Mouse (Mus musculus): Measurements from ENCODE around the gene Apol7b. TPM values are rescaled to one million over a fixed set of nuclear protein-coding genes. Genes with fewer than 3 reads are reported as not detected.
"Not testable (repeated sequence)": the region's sequence is repeated elsewhere in the genome, so short reads cannot be mapped to it uniquely, and the experiment has no call there.

Apol7b gene
- total RNA-seq (2021): 1 to 10 TPM; 3.7 to 3.9 TPM
- long read RNA-seq, experiment 1, partial matches to known transcripts: 1 of 6 reads
- long read RNA-seq, experiment 1, other reads (novel, unspliced or antisense): 5 of 6 reads
- long read RNA-seq, experiment 2, partial matches to known transcripts: 2 of 3 reads
- long read RNA-seq, experiment 2, other reads (novel, unspliced or antisense): 1 of 3 reads

DNA sequence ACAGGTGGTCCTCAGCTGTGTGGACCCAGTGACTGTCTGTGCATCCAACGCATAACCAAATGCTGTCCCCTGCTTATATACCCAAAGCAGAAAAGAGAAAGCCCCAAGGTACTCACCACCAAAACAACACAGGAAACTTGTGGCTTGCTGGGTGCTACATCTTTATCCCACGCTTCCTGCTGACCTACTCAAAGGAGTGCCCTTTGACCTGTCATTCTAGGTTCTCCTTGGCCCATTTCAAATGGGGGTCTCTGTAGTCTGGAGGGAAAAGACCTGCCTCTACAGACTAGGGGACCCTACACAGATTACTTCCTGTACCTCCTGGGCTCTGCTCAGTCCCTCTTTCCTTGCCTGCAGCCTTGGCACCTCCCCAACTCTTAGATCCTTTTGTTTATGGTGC is at the start of gene Apol7b:
Gene Apol7b (minus strand): TSS at position 101 of the 400 bp plus-strand sequence.
- DNase-seq; intact Hi-C loops (cut with DNase I; ENCODE audit: low total_unique reads): not testable (repeated sequence)

DNA sequence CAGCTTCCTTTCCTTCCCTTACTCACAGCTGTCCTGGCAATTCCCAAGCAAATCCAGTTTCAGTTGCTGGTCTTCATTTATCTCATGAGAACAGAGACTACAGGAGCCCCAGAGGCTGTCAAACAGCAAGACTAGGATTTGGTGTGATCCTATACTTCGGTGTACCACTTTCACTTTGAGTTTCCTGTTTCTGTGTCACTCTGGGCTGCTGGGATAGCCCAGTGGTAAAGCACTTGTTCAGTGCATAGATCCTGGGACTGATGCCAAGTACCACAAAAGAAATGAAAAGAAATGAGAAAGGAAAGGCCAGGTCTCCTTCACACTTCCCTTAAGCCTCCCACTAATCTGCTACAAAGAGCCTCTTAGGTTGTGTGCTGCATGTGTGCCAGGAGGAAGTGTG is 47.4 kb upstream of the Apol7b start:
- DNase-seq; intact Hi-C loops (cut with DNase I; ENCODE audit: low total_unique reads): not testable (repeated sequence)

DNA sequence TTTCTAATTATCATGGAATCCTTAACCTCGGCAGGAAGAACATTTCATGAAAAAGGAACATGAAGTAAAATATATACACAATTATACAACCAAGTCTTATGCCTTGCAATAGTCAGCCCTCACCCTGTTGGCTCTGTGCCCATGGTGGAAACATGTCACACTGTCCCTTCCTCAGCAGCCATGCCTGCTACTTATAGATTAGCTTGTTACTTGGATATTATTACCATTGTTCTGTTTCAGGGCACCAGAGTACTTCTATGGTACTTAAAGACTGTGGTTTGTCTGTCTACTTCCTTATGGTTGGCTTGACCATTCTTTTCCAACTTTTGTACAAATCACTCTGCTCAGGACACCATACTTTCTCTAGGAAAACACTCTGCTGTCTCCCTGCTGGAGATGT is 45.9 kb upstream of the Apol7b start:
- intact Hi-C loops (cut with DNase I; ENCODE audit: low total_unique reads); DNase-seq: not testable (repeated sequence)

DNA sequence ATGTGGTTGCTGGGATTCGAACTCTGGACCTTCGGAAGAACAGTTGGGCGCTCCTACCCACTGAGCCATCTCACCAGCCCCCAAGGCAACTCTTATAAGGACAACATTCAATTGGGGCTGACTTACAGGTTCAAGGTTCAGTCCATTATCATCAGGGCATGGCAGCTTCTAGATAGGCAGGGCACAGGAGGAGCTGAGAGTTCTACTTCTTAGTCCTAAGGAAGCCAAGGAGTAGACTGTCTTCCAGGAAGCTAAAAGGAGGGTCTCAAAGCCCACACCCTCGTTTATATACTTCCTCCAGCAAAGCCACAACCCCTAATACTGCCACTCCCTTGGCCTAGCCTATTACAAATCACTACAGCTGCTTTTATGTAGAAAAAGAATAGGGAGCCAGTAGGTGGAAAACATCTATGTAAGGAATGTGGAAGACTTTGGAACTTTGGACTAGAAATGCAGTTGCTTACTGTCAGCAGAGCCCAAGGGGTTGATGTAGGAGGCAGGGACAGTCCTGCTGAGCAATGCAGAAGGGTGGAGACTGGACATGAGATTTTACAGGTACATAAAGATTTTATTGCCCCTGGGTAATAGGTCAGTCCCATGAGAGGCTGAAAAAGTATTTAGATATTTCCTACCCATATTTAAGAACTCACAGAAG is 35.0 kb upstream of the Apol7b start:
- intact Hi-C loops (cut with DNase I; ENCODE audit: low total_unique reads): no loop called here
- DNase-seq: no peak

DNA sequence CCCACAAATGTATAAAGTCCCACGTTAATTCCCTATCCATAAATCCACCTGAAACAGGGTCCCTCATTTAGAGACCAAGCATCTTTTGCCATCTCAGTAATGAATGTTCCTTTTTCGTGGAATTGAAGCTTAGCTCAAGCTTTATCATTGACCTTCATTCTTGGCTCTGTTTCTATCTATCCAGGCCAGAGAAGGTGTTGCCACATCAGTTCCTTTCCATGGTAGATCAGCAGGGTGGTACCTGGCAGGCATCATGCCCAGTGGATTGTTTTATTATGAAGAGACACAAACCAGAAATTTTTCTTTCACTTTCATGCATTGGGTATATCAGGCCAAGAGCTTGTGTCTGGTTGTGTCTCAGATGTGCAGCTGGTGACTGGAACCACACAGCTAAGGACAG is 29.4 kb upstream of the Apol7b start, which contains the start of gene Apol10a:
Gene Apol10a (plus strand): TSS at position 355 of the 400 bp plus-strand sequence.
- DNase-seq; intact Hi-C loops (cut with DNase I; ENCODE audit: low total_unique reads): not testable (repeated sequence)

DNA sequence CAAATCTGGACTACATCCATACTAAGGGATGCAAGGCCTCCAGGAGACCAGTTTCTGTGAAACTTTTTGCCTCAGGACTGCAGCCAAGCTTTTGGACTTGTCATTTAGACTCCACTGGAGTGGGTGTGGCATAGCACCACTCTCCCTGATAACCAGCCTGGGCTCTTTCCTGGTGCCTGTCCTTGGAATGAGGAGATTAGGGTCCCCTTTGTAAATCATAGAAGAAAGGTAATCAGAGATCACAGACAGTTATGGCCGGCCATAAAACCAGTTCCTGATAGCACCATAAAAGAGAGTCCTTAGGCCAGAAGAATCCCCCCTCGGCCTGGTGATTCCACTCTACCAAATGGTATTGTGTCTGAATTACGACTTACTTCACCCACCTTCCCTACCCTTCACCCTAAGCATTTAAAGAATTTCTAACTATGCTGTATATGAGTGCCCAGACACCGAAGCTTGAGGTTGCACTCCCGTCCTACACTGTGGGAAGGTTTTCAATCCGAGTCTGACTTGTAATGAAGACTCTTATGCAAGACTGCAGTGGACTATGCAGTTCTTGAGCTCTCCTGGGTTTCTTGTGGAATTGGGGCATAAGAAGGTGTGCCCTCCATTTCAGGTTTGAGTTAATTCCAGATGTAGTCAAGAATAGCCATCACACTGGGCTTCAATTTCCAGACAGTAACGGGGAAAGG is 27.6 kb upstream of the Apol7b start:
- intact Hi-C loops (cut with DNase I; ENCODE audit: low total_unique reads); DNase-seq: not testable (repeated sequence)

DNA sequence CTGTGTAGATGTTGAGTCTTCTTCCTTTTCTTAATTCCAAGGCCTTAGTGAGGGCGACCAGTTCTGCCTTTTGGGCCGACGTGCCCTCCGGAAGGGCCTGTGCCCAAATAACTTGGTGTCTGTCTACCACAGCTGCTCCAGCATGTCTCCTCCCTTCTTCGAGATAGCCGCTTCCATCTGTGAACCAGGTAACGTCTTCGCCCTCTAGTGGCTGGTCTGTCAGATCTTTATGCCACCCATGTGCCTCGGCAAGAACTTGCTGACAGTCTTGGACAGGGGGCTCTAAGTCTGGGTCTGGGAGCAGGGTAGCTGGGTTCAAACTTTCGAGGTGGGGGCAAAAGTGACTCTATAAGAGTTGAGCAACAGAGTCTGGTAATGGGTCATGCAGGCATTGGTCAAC is 2.6 kb upstream of the Apol7b start:
- intact Hi-C loops (cut with DNase I; ENCODE audit: low total_unique reads): not testable (repeated sequence)
- DNase-seq: peak; percentile 6

DNA sequence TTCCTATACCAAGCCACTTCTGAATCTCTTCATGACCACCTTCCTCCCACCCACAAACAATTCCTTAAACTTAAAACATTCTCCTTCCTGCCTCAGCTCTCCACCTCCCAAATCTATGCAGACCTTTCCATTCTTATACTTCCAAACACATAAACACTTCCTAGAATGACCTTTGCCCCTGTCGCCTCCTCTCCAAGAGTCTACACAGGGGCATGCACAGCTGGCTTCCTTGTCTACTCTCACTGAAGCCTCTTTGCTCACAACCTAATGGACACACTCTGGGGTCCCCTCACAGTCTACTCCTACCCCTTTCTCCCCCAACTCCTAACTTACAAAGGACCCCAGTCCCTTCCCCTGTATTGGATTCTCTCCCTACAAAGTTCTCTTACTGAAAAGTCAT is 1.6 kb downstream of the Apol7b start:
- intact Hi-C loops (cut with DNase I; ENCODE audit: low total_unique reads); DNase-seq: not testable (repeated sequence)

DNA sequence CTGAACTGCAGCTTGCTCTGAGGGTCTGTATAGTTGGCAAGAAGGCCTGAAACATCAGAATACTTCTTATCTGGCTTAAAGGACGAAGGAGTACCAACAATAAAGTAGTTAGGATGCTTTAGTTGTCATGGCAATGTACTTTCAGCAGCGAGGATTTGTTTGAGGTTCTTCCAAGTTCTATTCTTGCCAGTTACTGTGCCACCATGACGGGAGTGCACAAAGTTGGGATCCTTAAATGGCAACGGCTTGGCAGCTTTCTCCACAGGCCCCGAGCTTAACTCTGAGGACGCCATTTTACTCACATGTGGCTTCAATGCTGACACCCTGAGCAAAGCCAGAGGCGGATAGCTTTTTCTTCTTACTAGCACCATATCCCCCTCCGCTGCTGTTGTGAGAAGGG is 2.5 kb downstream of the Apol7b start:
- intact Hi-C loops (cut with DNase I; ENCODE audit: low total_unique reads); DNase-seq: not testable (repeated sequence)

DNA sequence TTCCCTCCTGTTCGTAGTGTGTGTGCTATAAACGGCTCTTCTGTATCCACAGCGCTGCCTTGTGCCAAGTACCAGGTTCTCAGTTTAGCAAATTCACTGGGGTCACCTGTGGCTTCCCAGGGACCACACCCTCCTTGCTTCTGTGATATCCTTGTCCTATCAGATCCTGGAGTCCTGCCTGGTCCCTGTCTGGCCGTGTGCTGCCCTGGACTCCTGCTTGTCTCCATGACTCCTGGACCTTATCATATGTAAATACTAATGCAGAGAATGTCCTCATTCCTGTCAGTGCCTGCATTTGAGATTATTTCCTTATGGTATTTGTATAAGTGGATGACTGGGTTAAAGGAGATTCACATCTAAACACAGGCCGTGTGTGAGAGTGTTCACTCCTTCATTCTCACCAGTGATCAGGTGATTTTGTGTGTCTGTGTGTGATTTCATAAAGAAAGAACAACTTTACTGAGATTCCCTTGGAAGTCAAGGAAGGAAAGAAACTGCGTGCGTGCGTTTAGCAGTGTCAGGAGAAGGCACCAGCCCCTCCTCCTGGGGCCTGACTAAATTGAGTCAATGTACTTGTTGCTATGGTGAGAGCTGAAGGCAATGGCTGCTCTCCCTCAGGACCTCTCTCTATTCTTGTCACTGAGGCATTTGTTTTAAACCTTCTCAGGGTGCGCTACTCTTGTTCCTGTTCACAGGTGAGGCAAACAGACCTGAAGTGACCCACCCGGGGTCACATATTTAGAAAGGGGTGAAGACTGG is 18.4 kb downstream of the Apol7b start:
- intact Hi-C loops (cut with DNase I; ENCODE audit: low total_unique reads); DNase-seq: not testable (repeated sequence)

DNA sequence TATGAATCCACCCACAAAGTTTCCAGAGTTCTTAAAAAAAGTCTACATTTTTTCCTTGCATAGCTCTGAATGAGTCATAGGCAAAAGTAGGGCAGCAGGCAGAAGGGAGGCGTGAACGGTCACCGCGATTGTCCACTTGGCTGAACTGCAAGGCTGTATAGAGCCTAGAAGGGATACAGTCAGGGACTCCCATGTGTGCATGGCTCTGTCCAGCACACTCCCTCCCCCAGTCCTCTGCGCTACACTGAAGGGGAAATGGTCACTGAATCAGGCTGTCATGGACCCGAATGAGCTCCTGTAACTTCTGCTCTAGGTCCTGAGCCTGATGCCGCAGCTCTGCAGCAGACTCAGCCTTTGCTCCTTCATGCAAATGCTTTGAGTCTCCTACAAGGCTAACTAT is 24.4 kb downstream of the Apol7b start:
- intact Hi-C loops (cut with DNase I; ENCODE audit: low total_unique reads); DNase-seq: not testable (repeated sequence)

DNA sequence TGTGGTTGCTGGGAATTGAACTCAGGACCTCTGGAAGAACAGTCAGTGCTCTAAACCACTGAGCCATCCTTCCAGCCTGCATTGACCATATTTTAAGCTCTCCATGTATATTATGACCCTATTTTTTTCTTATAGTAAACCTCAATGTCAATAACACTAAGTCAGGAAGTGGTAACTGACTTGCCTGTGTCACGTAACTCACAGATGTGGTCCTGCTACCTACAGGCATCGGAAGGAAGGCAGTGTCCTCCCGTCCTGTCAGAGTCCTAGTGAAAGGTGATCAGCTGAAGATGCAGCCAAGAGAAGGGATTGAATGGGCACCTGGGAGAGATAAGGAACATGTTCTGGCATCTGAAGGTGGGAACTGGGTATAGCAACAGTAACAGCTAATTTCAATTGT is 27.6 kb downstream of the Apol7b start:
- intact Hi-C loops (cut with DNase I; ENCODE audit: low total_unique reads): not testable (repeated sequence)

DNA sequence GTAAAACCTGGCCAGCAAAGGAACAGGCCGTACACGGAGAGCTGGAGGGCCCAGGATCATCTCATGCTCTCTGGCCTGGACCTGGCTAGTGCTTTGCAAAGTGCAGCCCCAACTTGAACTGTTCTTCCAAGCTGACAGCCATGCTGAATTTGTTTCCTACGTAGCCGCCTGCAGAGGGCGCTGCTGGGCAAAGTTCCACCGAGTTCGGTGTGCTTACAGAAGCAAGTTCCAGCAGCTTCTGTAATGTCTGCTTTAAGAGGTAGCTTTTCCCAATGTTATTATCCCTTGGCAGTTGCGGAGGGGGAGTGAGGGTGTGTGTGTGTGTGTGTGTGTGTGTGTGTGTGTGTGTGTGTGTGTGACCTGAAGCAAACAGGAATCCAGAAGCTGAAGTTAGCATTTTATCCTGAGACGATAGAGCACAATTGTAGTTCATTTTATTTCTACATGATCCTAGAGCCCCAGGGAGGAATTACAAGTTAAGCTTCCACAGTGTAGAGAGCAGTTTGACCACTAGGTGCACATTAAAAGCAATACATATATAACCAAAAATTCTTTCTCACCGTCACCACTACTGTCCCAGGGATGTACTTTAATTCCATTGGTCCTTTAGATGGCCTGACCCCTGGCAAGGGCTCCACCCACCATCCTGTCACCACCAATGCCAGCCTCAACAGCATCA is 30.5 kb downstream of the Apol7b start:
- DNase-seq; intact Hi-C loops (cut with DNase I; ENCODE audit: low total_unique reads): not testable (repeated sequence)

More for the DNA sequence above, 27.6 kb downstream of the Apol7b start:
- not testable (repeated sequence) for DNase-seq

DNA sequence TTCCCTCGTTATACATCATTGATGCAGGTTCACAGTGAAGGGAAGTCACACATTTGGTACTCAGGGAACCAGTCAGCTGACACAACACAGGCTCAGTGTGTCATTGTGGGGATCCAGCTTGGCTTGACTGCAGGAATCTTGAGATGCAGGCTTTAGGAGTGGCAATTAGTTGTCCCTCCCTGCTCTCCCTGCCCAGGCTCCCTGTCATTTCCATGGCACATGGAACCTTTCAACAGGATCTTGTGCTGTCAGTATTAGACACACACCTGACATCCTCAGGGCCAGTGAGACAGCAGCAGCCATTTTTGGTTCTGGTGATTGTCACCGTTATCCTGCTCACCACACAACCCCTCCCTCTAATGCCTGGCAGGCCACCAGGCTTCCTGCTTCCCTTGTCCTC is 31.6 kb downstream of the Apol7b start:
- DNase-seq: not testable (repeated sequence)

DNA sequence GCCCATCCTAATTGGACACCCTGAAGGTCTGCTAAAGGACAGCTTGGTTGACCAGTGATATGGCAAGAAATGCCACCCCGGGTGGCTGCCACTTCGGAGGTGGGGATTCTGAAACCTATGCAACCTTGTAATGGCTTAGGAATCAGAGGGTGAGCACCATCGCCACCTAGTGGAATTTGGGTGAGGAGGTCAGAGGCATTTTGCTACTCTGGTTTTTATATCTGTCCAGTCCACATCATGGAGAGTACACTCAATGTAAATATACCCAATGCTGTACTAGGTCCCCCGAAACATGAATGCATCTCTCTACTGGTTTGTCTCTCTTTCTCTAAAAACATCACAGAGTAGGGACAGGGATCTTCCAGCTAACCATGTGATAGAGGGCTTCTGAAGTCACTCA is 34.6 kb downstream of the Apol7b start:
- intact Hi-C loops (cut with DNase I; ENCODE audit: low total_unique reads); DNase-seq: not testable (repeated sequence)

More for the DNA sequence above, 31.6 kb downstream of the Apol7b start:
- intact Hi-C loops (cut with DNase I; ENCODE audit: low total_unique reads): not testable (repeated sequence)

DNA sequence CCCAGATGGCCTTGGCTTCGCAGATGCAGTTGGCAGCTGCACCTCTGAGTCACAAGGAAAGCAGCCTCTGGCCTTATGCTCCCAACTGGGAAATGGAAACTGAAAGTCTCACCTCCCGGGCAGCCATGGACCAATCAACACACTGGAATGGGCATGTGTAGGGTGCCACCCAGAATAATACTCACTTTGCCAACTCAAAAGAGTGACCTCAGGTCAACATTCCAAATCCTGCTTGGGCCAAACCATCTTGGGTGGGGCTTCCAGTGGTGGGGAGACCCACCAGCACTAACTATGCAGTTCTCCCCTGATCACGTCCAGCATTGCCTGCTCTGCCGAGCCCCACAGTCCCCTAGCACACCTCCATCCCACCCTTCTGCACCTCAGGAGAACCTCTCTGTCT is 36.3 kb downstream of the Apol7b start, which contains the start of gene Apol9a:
Gene Apol9a (minus strand): TSS at position 101 of the 400 bp plus-strand sequence.
- DNase-seq; intact Hi-C loops (cut with DNase I; ENCODE audit: low total_unique reads): not testable (repeated sequence)

DNA sequence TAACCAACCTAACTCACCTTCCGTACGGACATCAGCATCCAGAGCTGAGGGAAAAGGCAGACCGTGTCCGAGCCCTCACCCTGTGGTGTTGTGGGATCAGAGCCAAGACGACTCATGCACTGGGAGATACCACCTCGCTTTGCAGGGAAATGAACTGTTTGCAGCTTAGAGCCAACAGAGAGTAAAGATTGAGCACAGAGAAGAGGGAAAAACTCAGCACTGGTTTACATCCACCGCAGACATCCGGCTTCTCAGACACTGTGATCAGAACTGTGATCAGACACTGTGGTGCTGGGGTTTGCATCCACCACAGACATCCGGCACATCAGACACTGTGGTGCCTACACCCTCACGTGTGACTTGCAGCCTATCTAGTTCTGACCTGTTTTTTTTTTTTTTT is 40.9 kb downstream of the Apol7b start:
- DNase-seq; intact Hi-C loops (cut with DNase I; ENCODE audit: low total_unique reads): not testable (repeated sequence)

DNA sequence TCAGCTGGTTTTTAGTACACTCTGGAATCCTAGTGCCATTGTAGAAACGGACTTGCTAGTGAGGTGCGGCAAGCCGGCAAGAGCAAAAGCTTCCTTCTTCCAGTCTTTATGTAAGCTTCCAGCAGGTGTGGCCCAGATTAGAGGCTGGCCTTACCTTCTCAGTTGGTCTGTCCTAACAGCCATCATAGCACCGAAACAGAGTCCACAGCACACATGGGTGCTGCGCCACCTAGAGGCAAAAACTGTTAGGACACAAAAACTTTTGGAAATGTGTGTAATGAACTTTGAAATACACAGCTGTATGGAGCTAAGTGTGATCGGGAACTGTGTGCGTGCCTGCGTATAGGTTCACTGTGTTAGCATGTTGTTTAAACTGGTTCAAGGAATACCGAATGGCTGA is 48.3 kb downstream of the Apol7b start, which contains the start of gene Apol7a:
Gene Apol7a (minus strand): TSS at position 84 of the 400 bp plus-strand sequence.
- intact Hi-C loops (cut with DNase I; ENCODE audit: low total_unique reads): not testable (repeated sequence)
- DNase-seq: peak; percentile 17
